Mouse (Mus musculus) neural tube, embryonic 12.5 days (tissue): ENCODE data around the gene Rps6ka3. TPM values are rescaled to one million over a fixed set of nuclear protein-coding genes. Genes with fewer than 3 reads are reported as not detected.

Experiments
- ATAC-seq: fragments of 200-750 bp; cut with Nextera tagmentation; 2 replicates; pipeline ENCODE4 v1.8.0; 2017; ENCODE audit warnings: low read depth, mild to moderate bottlenecking, moderate TSS enrichment, moderate library complexity; ENCODE audit not compliant: low FRiP score
- H3K27ac ChIP-seq: fragments of 300-500 bp; sonication (generic); 2 replicates; pipeline ENCODE4 v1.5.1; 2016
- H3K27me3 ChIP-seq: fragments of 300-500 bp; sonication (generic); replicated peaks from 2 replicates; pipeline ENCODE4 v1.6.1; 2016; ENCODE audit warnings: mild to moderate bottlenecking
- H3K36me3 ChIP-seq: fragments of 300-500 bp; sonication (generic); 2 replicates; pipeline ENCODE4 v1.6.1; 2016; ENCODE audit warnings: mild to moderate bottlenecking
- H3K4me1 ChIP-seq: fragments of 300-500 bp; sonication (generic); 2 replicates; pipeline ENCODE4 v1.6.1; 2016
- H3K4me2 ChIP-seq: fragments of 300-500 bp; sonication (generic); replicated peaks from 2 replicates; pipeline ENCODE4 v1.6.1; 2016; ENCODE audit warnings: mild to moderate bottlenecking
- H3K4me3 ChIP-seq: fragments of 300-500 bp; sonication (generic); 2 replicates; pipeline ENCODE4 v1.5.1; 2016
- H3K9ac ChIP-seq: fragments of 300-500 bp; sonication (generic); 2 replicates; pipeline ENCODE4 v1.6.1; 2016; ENCODE audit warnings: mild to moderate bottlenecking
- H3K9me3 ChIP-seq: fragments of 300-500 bp; sonication (generic); 2 replicates; pipeline ENCODE4 v1.6.1; 2016; ENCODE audit warnings: mild to moderate bottlenecking
- WGBS: fragments of 180-500 bp; shearing (Covaris S2); methylation state at CpG from one replicate; pipeline ENCODE4 v1.1.7; 2016; 5-methylcytosine and 5-hydroxymethylcytosine counted together
- polyA plus RNA-seq: library from polyadenylated mRNA; unstranded; fragments of >200 nt; fragmentation: Nextera tagmentation; extraction: Ambion mirVana; gene quantifications from 2 replicates; pipeline ENCODE4 v1.2.1, GENCODE M21; 2016

Gene Rps6ka3
- polyA plus RNA-seq, 1 experiment from 2014 or later: 4.3 TPM

- 26% methylated on average over 9 of the region's 9 CpGs for WGBS
- Histone ChIP-seq H3K9me3 (no peaks in the 10 kb centered on the region), H3K9ac (peak overlapping the region; percentile 55; the same call in 1 of the 2 replicates), H3K27ac (no peak overlapping the region), H3K4me3 (peak overlapping the region; percentile 50), H3K27me3 (no peaks in the 10 kb centered on the region), H3K4me1 (no peaks in the 10 kb centered on the region), H3K36me3 (peaks cover 2% of the 10 kb centered on the region; the same call in 1 of the 2 replicates), H3K4me2 (peak overlapping the region; percentile 53)
- ATAC-seq: no peak
Observed at GRCm38 (mm10) chrX:159372753-159373144, 162.6 kb downstream of the Rps6ka3 start.

- ATAC-seq: no peak
- Histone ChIP-seq H3K27me3 (no peaks in the 10 kb centered on the region), H3K27ac (no peak overlapping the region), H3K9ac (no peak overlapping the region), H3K4me1 (no peaks in the 10 kb centered on the region), H3K4me3 (no peak overlapping the region), H3K36me3 (peaks cover 5% of the 10 kb centered on the region; the same call in 1 of the 2 replicates), H3K4me2 (no peak overlapping the region), H3K9me3 (no peaks in the 10 kb centered on the region)
- WGBS: 86% methylated on average over 9 of the region's 9 CpGs
Observed at GRCm38 (mm10) chrX:159387105-159387504, 177.0 kb downstream of the Rps6ka3 start.

- Histone ChIP-seq H3K27me3 (no peaks in the 10 kb centered on the region), H3K4me3 (no peak overlapping the region), H3K36me3 (no peaks in the 10 kb centered on the region; the same call in 1 of the 2 replicates), H3K27ac (no peak overlapping the region), H3K9me3 (no peaks in the 10 kb centered on the region), H3K4me1 (no peaks in the 10 kb centered on the region), H3K4me2 (no peak overlapping the region), H3K9ac (no peak overlapping the region)
- ATAC-seq: no peak
Observed at GRCm38 (mm10) chrX:159388953-159389352, 178.8 kb downstream of the Rps6ka3 start.

DNA sequence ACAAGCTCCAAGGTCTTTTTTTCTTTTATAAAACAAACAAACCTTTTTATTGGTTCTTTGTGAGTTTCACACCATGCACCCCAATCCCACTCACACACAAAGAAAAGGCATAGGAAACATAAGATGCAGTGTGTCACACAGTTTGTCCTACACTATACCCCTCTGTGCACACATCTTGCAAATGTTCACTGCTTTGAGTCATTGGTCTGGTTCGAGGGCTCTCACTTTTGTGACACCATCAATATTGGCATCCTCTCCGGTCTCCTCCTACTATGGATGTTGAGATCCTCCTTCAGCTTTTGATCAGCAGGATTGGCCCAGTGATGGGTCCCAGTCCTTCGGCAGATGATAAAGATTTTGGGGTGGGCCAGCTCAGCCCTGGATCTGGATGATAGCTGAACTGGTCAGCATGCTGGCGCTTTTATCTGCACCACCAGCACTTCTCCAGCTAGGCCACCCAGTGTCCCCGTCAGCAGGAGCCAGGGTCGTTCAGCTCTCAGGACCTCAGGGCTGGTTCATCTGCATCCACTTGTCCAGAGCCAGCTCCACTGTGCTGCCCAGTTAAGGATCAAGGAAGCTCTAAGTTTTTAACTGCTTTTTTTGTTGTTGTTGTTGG is 180.3 kb downstream of the Rps6ka3 start:
- no peak overlapping the region for H3K27ac ChIP-seq
- ATAC-seq: no peak
- no peaks in the 10 kb centered on the region for H3K9me3 ChIP-seq
- WGBS: 78% methylated on average over 6 of the region's 6 CpGs
- no peak overlapping the region for H3K4me3 ChIP-seq
- H3K9ac ChIP-seq: no peak overlapping the region
- no peak overlapping the region for H3K4me2 ChIP-seq
- no peaks in the 10 kb centered on the region for H3K27me3 ChIP-seq
- no peaks in the 10 kb centered on the region for H3K4me1 ChIP-seq
- no peaks in the 10 kb centered on the region; the same call in 1 of the 2 replicates for H3K36me3 ChIP-seq

GRCm38 (mm10) chrX:159391239-159391638 is 181.1 kb downstream of the Rps6ka3 start:
- no peak overlapping the region for H3K4me2 ChIP-seq
- H3K4me1 ChIP-seq: no peaks in the 10 kb centered on the region
- no peak overlapping the region for H3K9ac ChIP-seq
- no peak for ATAC-seq
- no peaks in the 10 kb centered on the region for H3K9me3 ChIP-seq
- no peak overlapping the region for H3K27ac ChIP-seq
- 71% methylated on average over 3 of the region's 3 CpGs for WGBS
- H3K4me3 ChIP-seq: no peak overlapping the region
- H3K27me3 ChIP-seq: no peaks in the 10 kb centered on the region
- H3K36me3 ChIP-seq: no peaks in the 10 kb centered on the region; the same call in 1 of the 2 replicates

GRCm38 (mm10) chrX:159409253-159409652 is 199.1 kb downstream of the Rps6ka3 start:
- Histone ChIP-seq H3K4me1 (no peaks in the 10 kb centered on the region), H3K36me3 (no peaks in the 10 kb centered on the region), H3K4me3 (no peak overlapping the region), H3K27ac (no peak overlapping the region), H3K9ac (no peak overlapping the region), H3K4me2 (no peak overlapping the region), H3K9me3 (no peaks in the 10 kb centered on the region), H3K27me3 (peaks cover under 1% of the 10 kb centered on the region; the same call in 1 of the 2 replicates)
- WGBS: 22% methylated on average over 4 of the region's 4 CpGs
- no peak for ATAC-seq

- Histone ChIP-seq H3K27me3 (peaks cover 8% of the 10 kb centered on the region; the same call in 1 of the 2 replicates), H3K4me3 (peak within 1 kb of the TSS; percentile 56), H3K9me3 (no peaks in the 10 kb centered on the region), H3K9ac (peak within 1 kb of the TSS; percentile 56), H3K4me2 (peak within 1 kb of the TSS; percentile 80), H3K36me3 (no peaks in the 10 kb centered on the region), H3K4me1 (no peaks in the 10 kb centered on the region), H3K27ac (no peak within 1 kb of the TSS)
- ATAC-seq: peak; percentile 95
- 21% methylated on average over 63 of the region's 83 CpGs for WGBS
Observed at GRCm38 (mm10) chrX:159414130-159414828, 204.2 kb downstream of the Rps6ka3 start, which contains the start of gene Map7d2. Gene Map7d2, plus strand, starts transcription at chrX:159414572.

- WGBS: 25% methylated on average over 62 of the region's 65 CpGs
- peak overlapping the region; percentile 56 for H3K9ac ChIP-seq
Observed at GRCm38 (mm10) chrX:159414829-159415673, 204.9 kb downstream of the Rps6ka3 start.

More at GRCm38 (mm10) chrX:159414829-159415673, 204.9 kb downstream of the Rps6ka3 start:
- no peaks in the 10 kb centered on the region for H3K36me3 ChIP-seq
- H3K4me3 ChIP-seq: peak overlapping the region; percentile 56
- ATAC-seq: peak; percentile 72
- peak overlapping the region; percentile 80 for H3K4me2 ChIP-seq
- no peaks in the 10 kb centered on the region for H3K4me1 ChIP-seq
- H3K9me3 ChIP-seq: no peaks in the 10 kb centered on the region
- peaks cover 8% of the 10 kb centered on the region; the same call in 1 of the 2 replicates for H3K27me3 ChIP-seq
- no peak overlapping the region for H3K27ac ChIP-seq

Other genes with a start within 250 kb of the Rps6ka3 start
- 122 and 126 TPM in 2 replicates for gene Eif1ax, start 161.9 kb downstream of the Rps6ka3 start, polyA plus RNA-seq
- gene Map7d2, start 204.3 kb downstream of the Rps6ka3 start, polyA plus RNA-seq: 17.7 and 19.5 TPM in 2 replicates